8 mouse cellular contexts compared by ENCODE assay signal in genomic region chr7:35036266-35036731, GRCm38 (mm10). TPM values are rescaled to one million over a fixed set of nuclear protein-coding genes. Genes with fewer than 3 reads are reported as not detected.
DNase-seq lines count a peak whose midpoint lies in the region; ATAC-seq lines count a peak whose summit lies in the region.

No protein-coding gene starts in this region.

- H3K4me3 ChIP-seq in forebrain, embryonic 13.5 days = no peak overlapping the region
- H3K4me3 ChIP-seq in forebrain, embryonic 12.5 days (replicated peaks) = no peak overlapping the region
- H3K4me3 ChIP-seq in hindbrain, embryonic 16.5 days (ENCODE audit: low read length) = no peak overlapping the region

- H3K27ac ChIP-seq in forebrain, embryonic 13.5 days = peak overlapping the region; percentile 36; the same call in 1 of the 2 replicates
- H3K27ac ChIP-seq in forebrain, embryonic 12.5 days = no peak overlapping the region
- H3K27ac ChIP-seq in hindbrain, embryonic 16.5 days (ENCODE audit: low read depth, low read length) = peak overlapping the region; percentile 55; the same call in 1 of the 2 replicates

- no peak overlapping the region for H3K9ac ChIP-seq in forebrain, embryonic 13.5 days
- H3K9ac ChIP-seq in forebrain, embryonic 12.5 days = no peak overlapping the region
- H3K9ac ChIP-seq in hindbrain, embryonic 16.5 days (ENCODE audit: low read depth, low read length) = no peak overlapping the region

- H3K36me3 ChIP-seq in forebrain, embryonic 13.5 days (ENCODE audit: poor library complexity, severe bottlenecking) = peaks cover 41% of the 10 kb centered on the region
- H3K36me3 ChIP-seq in forebrain, embryonic 12.5 days (replicated peaks) = peaks cover 20% of the 10 kb centered on the region
- H3K36me3 ChIP-seq in hindbrain, embryonic 16.5 days (ENCODE audit: control insufficient read depth, insufficient read depth, low read length) = peaks cover 9% of the 10 kb centered on the region

- no peaks in the 10 kb centered on the region for H3K27me3 ChIP-seq in forebrain, embryonic 13.5 days
- H3K27me3 ChIP-seq in forebrain, embryonic 12.5 days = no peaks in the 10 kb centered on the region
- no peaks in the 10 kb centered on the region for H3K27me3 ChIP-seq in hindbrain, embryonic 16.5 days (replicated peaks; ENCODE audit: control insufficient read depth, insufficient read depth, low read length)

- ATAC-seq in forebrain, embryonic 13.5 days = peak; percentile 44; the same call in 1 of the 2 replicates
- no peak for ATAC-seq in forebrain, embryonic 12.5 days (ENCODE audit: low FRiP score)
- peak; percentile 93 for ATAC-seq in hindbrain, embryonic 16.5 days

- WGBS in forebrain, embryonic 13.5 days = 55% methylated on average over 5 of the region's 5 CpGs
- 62% methylated on average over 5 of the region's 5 CpGs for WGBS in forebrain, embryonic 12.5 days
- whole genome bisulfite sequencing in hindbrain, embryonic 16.5 days = 27% methylated on average over 5 of the region's 5 CpGs

- H3K4me2 ChIP-seq in forebrain, embryonic 13.5 days = no peak overlapping the region
- H3K4me2 ChIP-seq in forebrain, embryonic 12.5 days = no peak overlapping the region
- no peak overlapping the region for H3K4me2 ChIP-seq in hindbrain, embryonic 16.5 days (ENCODE audit: low read length)

- H3K4me1 ChIP-seq in forebrain, embryonic 13.5 days = peaks cover 8% of the 10 kb centered on the region; the same call in 1 of the 2 replicates
- peaks cover 9% of the 10 kb centered on the region; the same call in 1 of the 2 replicates for H3K4me1 ChIP-seq in forebrain, embryonic 12.5 days
- peaks cover 23% of the 10 kb centered on the region for H3K4me1 ChIP-seq in hindbrain, embryonic 16.5 days (ENCODE audit: control insufficient read depth, insufficient read depth, low read depth, low read length)

- peak; percentile 11 for DNase-seq in retina, postnatal 1 day
- DNase-seq in retina, embryonic 14.5 days (ENCODE audit: low spot score) = no peak
- DNase-seq in lung, postnatal 10 days = peak; percentile 75
- peak; percentile 57 for DNase-seq in testis, postnatal 14 days (ENCODE audit: low spot score)
- DNase-seq in thymus, adult 18-20 months = no peak

- H3K9me3 ChIP-seq in forebrain, embryonic 13.5 days (replicated peaks) = no peaks in the 10 kb centered on the region
- H3K9me3 ChIP-seq in forebrain, embryonic 12.5 days = no peaks in the 10 kb centered on the region
- no peaks in the 10 kb centered on the region for H3K9me3 ChIP-seq in hindbrain, embryonic 16.5 days (ENCODE audit: control insufficient read depth, low read length)

RNA-seq across cellular contexts. Expression of gene Cebpg, which starts 20.1 kb away (rescaled TPM):
- polyA plus RNA-seq in forebrain, embryonic 13.5 days (2015; fragmentation: Nextera tagmentation; extraction: Ambion mirVana) = 60.8 and 61.7 TPM in 2 replicates
- 63.6 and 68.3 TPM in 2 replicates for polyA plus RNA-seq in forebrain, embryonic 12.5 days (2016; fragmentation: Nextera tagmentation; extraction: Ambion mirVana)
- 25.5 and 30.0 TPM in 2 replicates for polyA plus RNA-seq in hindbrain, embryonic 16.5 days (2015; fragmentation: Nextera tagmentation; extraction: Ambion mirVana)

Comparison
In these comparisons a context has a peak if more than half of its experiments do, and no peak if none do; other contexts are left out.
1. DNase-seq: peak in retina, postnatal 1 day (single experiment), lung, postnatal 10 days (single experiment) and testis, postnatal 14 days (single experiment); none in retina, embryonic 14.5 days (single experiment) and thymus, adult 18-20 months (0 of 2).